Mouse (Mus musculus) bone marrow macrophage, adult 2 months (primary cell): ENCODE data around the gene Gm10491.

Experiments
- CTCF ChIP-seq: IDR thresholded peaks from 2 replicates; pipeline ENCODE4 v1.5.1; 2012; ENCODE audit warnings: low read depth, mild to moderate bottlenecking, low read length, moderate library complexity
- POLR2A ChIP-seq: IDR thresholded peaks from 2 replicates; pipeline ENCODE4 v1.6.1; 2012; ENCODE audit warnings: mild to moderate bottlenecking, low read depth, low read length, borderline replicate concordance

- no peak for TF ChIP-seq CTCF
- TF ChIP-seq POLR2A: no peak
Observed at GRCm38 (mm10) chrX:7863181-7863580, 44.5 kb downstream of the Gm10491 start.
